Mouse (Mus musculus) gastrocnemius, adult 18-20 months (tissue): ENCODE measurements at regions not wholly inside any gene's neighbourhood (a gene's known extent, or its start where the extent isn't known, plus 50 kb on each side); places are given as distances from the start of the nearest gene placed in this dataset.
"Not testable (repeated sequence)": the region's sequence is repeated elsewhere in the genome, so short reads cannot be mapped to it uniquely, and the experiment has no call there.

Experiments used
- DNase-seq: peaks from one replicate; pipeline ENCODE4 v3.0.0; 2021; ENCODE audit warnings: low spot score

- no peak for DNase-seq
These were observed 150.8 kb upstream of the Fam3c start for GRCm38 (mm10) chr6:22506871-22507270.

GRCm38 (mm10) chr6:22497306-22497705, 141.3 kb upstream of the Fam3c start:
- no peak for DNase-seq

GRCm38 (mm10) chr6:22496471-22496870, 140.4 kb upstream of the Fam3c start:
- no peak for DNase-seq

GRCm38 (mm10) chr6:22493632-22494260, 137.7 kb upstream of the Fam3c start:
- DNase-seq = peak; percentile 38

GRCm38 (mm10) chr6:22492896-22493295, 136.9 kb upstream of the Fam3c start:
- no peak for DNase-seq

- DNase-seq = no peak
These were observed 134.7 kb upstream of the Fam3c start for GRCm38 (mm10) chr6:22490762-22491161.

- DNase-seq = no peak
These were observed 131.4 kb upstream of the Fam3c start for GRCm38 (mm10) chr6:22487467-22487866.

GRCm38 (mm10) chr6:22485828-22486518, 129.9 kb upstream of the Fam3c start:
- no peak for DNase-seq

- DNase-seq = not testable (repeated sequence)
These were observed 126.2 kb upstream of the Fam3c start for GRCm38 (mm10) chr6:22482257-22482656.

GRCm38 (mm10) chr6:22474604-22475003, 118.6 kb upstream of the Fam3c start:
- no peak for DNase-seq

- DNase-seq = no peak
These were observed 118.0 kb upstream of the Fam3c start for GRCm38 (mm10) chr6:22474011-22474410.

GRCm38 (mm10) chr6:22472400-22472799, 116.4 kb upstream of the Fam3c start:
- DNase-seq = not testable (repeated sequence)

- DNase-seq = no peak
These were observed 111.4 kb upstream of the Fam3c start for GRCm38 (mm10) chr6:22467334-22467993.

GRCm38 (mm10) chr6:22465926-22466325, 109.9 kb upstream of the Fam3c start:
- DNase-seq = no peak

GRCm38 (mm10) chr6:22459440-22460016, 103.5 kb upstream of the Fam3c start:
- DNase-seq = peak; percentile 55

GRCm38 (mm10) chr6:22452203-22452602, 96.2 kb upstream of the Fam3c start:
- no peak for DNase-seq

- DNase-seq = no peak
These were observed 94.5 kb upstream of the Fam3c start for GRCm38 (mm10) chr6:22450501-22450900.

GRCm38 (mm10) chr6:22448906-22449305, 92.9 kb upstream of the Fam3c start:
- no peak for DNase-seq

GRCm38 (mm10) chr6:22447636-22448035, 91.6 kb upstream of the Fam3c start:
- DNase-seq = no peak

GRCm38 (mm10) chr6:22446621-22447310, 90.7 kb upstream of the Fam3c start:
- DNase-seq = no peak

GRCm38 (mm10) chr6:22444856-22445255, 88.8 kb upstream of the Fam3c start:
- not testable (repeated sequence) for DNase-seq

GRCm38 (mm10) chr6:22444220-22444619, 88.2 kb upstream of the Fam3c start:
- no peak for DNase-seq
